ENCODE assay signal across 10 mouse cellular contexts in the genomic region with DNA sequence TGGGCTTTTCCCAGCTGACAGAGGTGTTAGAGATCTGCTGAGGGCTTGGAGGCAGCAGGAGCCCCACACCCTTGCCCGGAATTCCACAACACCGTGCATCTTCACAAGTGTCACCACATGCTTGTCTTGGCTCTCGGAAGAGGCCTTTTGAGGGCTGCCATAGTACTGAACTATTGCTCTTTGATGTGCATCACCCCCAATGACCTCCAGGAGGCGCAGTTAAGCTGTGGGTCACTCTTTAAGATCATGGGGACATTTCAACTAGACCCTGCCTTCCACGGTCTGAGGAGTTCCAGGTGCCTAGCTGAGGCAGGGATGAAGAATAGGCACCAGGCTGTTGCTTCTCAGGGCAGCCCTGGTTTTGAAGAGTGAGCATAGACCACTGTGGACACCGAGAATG. TPM values are rescaled to one million over a fixed set of nuclear protein-coding genes. Genes with fewer than 3 reads are reported as not detected.
DNase-seq lines count a peak whose midpoint lies in the region; ATAC-seq and TF ChIP-seq lines count a peak whose summit lies in the region.
"Had no signal": no experiment of that assay in that cellular context is flagged by ENCODE, and none has a peak within 500 bp of the region (broad histone marks: within the 10 kb centered on the region; RNA-seq: fewer than 3 reads in every experiment).

No protein-coding gene starts in this region.

- no peaks in the 10 kb centered on the region for H3K9me3 ChIP-seq in liver, embryonic 12.5 days (replicated peaks)
- no peaks in the 10 kb centered on the region for H3K9me3 ChIP-seq in neural tube, embryonic 11.5 days (ENCODE audit: control insufficient read depth, low read length)

- H3K27ac ChIP-seq in liver, adult 2 months (replicated peaks; ENCODE audit: insufficient read depth, low read depth, low read length), result no peak overlapping the region
- H3K27ac ChIP-seq in liver, embryonic 12.5 days, result no peak overlapping the region
- H3K27ac ChIP-seq in cortical plate, adult 2 months (ENCODE audit: insufficient read depth, low read length), result no peak overlapping the region
- H3K27ac ChIP-seq in neural tube, embryonic 11.5 days (ENCODE audit: low read depth, low read length), result no peak overlapping the region

- DNase-seq in cerebellum, postnatal 10 days, result peak; percentile 41 to 47
- DNase-seq in cerebellum, adult 11 months, result no peak
- DNase-seq in liver, adult 2 months (ENCODE audit: extremely low read depth, low read depth, low spot score), result no peak
- peak; percentile 22 for DNase-seq in neural tube, embryonic 11.5 days (ENCODE audit: low spot score)
- DNase-seq in right cerebral cortex, postnatal 14 days, result no peak
- no peak for DNase-seq in urinary bladder, postnatal 14 days (ENCODE audit: low spot score)

- 76% methylated on average over 6 of the region's 6 CpGs for WGBS in liver, adult 2 months
- 49% methylated on average over 6 of the region's 6 CpGs for WGBS in liver, embryonic 12.5 days (ENCODE audit: insufficient replicate concordance)
- 60% methylated on average over 6 of the region's 6 CpGs for WGBS in neural tube, embryonic 11.5 days

- no peak for TF ChIP-seq POLR2A in liver, adult 2 months (IDR thresholded peaks at IDR 0.05; ENCODE audit: extremely low read depth, insufficient read depth, low read length)
- TF ChIP-seq POLR2A in cortical plate, adult 2 months (IDR thresholded peaks at IDR 0.05; ENCODE audit: extremely low read depth, insufficient read depth, low read length), result no peak

- peaks cover 7% of the 10 kb centered on the region for H3K36me3 ChIP-seq in liver, adult 2 months (ENCODE audit: control insufficient read depth, insufficient read depth, low read length)
- peaks cover 41% of the 10 kb centered on the region for H3K36me3 ChIP-seq in liver, embryonic 12.5 days
- peaks cover 17% of the 10 kb centered on the region for H3K36me3 ChIP-seq in neural tube, embryonic 11.5 days (ENCODE audit: control insufficient read depth, insufficient read depth, low read length)

- H3K4me1 ChIP-seq in liver, adult 2 months (ENCODE audit: control insufficient read depth, insufficient read depth, low read length), result no peaks in the 10 kb centered on the region
- no peaks in the 10 kb centered on the region for H3K4me1 ChIP-seq in liver, embryonic 12.5 days
- H3K4me1 ChIP-seq in cortical plate, adult 2 months (ENCODE audit: control insufficient read depth, insufficient read depth, low read length), result no peaks in the 10 kb centered on the region
- H3K4me1 ChIP-seq in neural tube, embryonic 11.5 days (ENCODE audit: control insufficient read depth, insufficient read depth, low read length), result no peaks in the 10 kb centered on the region

- H3K27me3 ChIP-seq in liver, adult 2 months (ENCODE audit: control insufficient read depth, insufficient read depth, low read length), result no peaks in the 10 kb centered on the region
- no peaks in the 10 kb centered on the region for H3K27me3 ChIP-seq in liver, embryonic 12.5 days (replicated peaks)
- H3K27me3 ChIP-seq in neural tube, embryonic 11.5 days (ENCODE audit: control insufficient read depth, insufficient read depth, low read length), result no peaks in the 10 kb centered on the region
- H3K27me3 ChIP-seq: Patski had no signal

- no peak overlapping the region for H3K4me3 ChIP-seq in liver, adult 2 months (ENCODE audit: insufficient read depth, low read depth, low read length)
- no peak overlapping the region for H3K4me3 ChIP-seq in liver, embryonic 12.5 days
- no peak overlapping the region for H3K4me3 ChIP-seq in cortical plate, adult 2 months (ENCODE audit: insufficient read depth, low read length)
- H3K4me3 ChIP-seq in neural tube, embryonic 11.5 days (ENCODE audit: low read depth, low read length), result no peak overlapping the region
- H3K4me3 ChIP-seq: erythroblast, embryonic 14.5 days had no signal

- no peak overlapping the region for H3K9ac ChIP-seq in liver, adult 2 months (ENCODE audit: low read depth, low read length)
- no peak overlapping the region for H3K9ac ChIP-seq in liver, embryonic 12.5 days
- no peak overlapping the region for H3K9ac ChIP-seq in neural tube, embryonic 11.5 days (ENCODE audit: low read length)

- no peak overlapping the region for H3K4me2 ChIP-seq in liver, embryonic 12.5 days
- H3K4me2 ChIP-seq in neural tube, embryonic 11.5 days (ENCODE audit: low read depth), result no peak overlapping the region

- ATAC-seq in liver, embryonic 12.5 days, result no peak
- no peak for ATAC-seq in neural tube, embryonic 11.5 days (ENCODE audit: insufficient read depth, low FRiP score, low TSS enrichment)
- ATAC-seq: Patski had no signal

- TF ChIP-seq CTCF in liver, adult 2 months (IDR thresholded peaks at IDR 0.05; ENCODE audit: low read depth, low read length), result peak; percentile 56; the same call in 1 of the 2 replicates
- peak; percentile 37 for TF ChIP-seq CTCF in cortical plate, adult 2 months (IDR thresholded peaks at IDR 0.05; ENCODE audit: extremely low read depth, insufficient read depth, low read length)

- H3K79me2 ChIP-seq in liver, adult 2 months (ENCODE audit: control insufficient read depth, insufficient read depth, low read length), result no peaks in the 10 kb centered on the region

RNA-seq across cellular contexts. Expression of a gene that starts 1.2 kb away (rescaled TPM):
- 0.18 and 0.47 TPM in 2 replicates for total RNA-seq in liver, adult 2 months (2014; rRNA removed)
- 0.20 and 0.53 TPM in 2 replicates for polyA plus RNA-seq in liver, adult 2 months (2012; rRNA removed)
- 0.36 and 0.51 TPM in 2 replicates for polyA plus RNA-seq in liver, embryonic 12.5 days (2016; fragmentation: Nextera tagmentation; extraction: Ambion mirVana)
- 0.21 and 0.26 TPM in 2 replicates for polyA plus RNA-seq in cortical plate, adult 2 months (2012; rRNA removed)
- 0.13 and 0.55 TPM in 2 replicates for polyA plus RNA-seq in neural tube, embryonic 11.5 days (2014; fragmentation: Nextera tagmentation; extraction: Ambion mirVana)
- polyA plus RNA-seq: Patski had no signal

RNA-seq across cellular contexts. Expression of a gene that starts 15.2 kb away (rescaled TPM):
- total RNA-seq in liver, adult 2 months (2014; rRNA removed), result 21.9 and 28.0 TPM in 2 replicates
- 33.7 and 40.5 TPM in 2 replicates for polyA plus RNA-seq in liver, adult 2 months (2012; rRNA removed)
- polyA plus RNA-seq in liver, embryonic 12.5 days (2016; fragmentation: Nextera tagmentation; extraction: Ambion mirVana), result 12.5 and 12.6 TPM in 2 replicates
- 40.0 and 42.0 TPM in 2 replicates for polyA plus RNA-seq in cortical plate, adult 2 months (2012; rRNA removed)
- 39.2 and 43.4 TPM in 2 replicates for polyA plus RNA-seq in neural tube, embryonic 11.5 days (2014; fragmentation: Nextera tagmentation; extraction: Ambion mirVana)

RNA-seq across cellular contexts. Expression of a gene that starts 38.8 kb away (rescaled TPM):
- 21.6 and 35.6 TPM in 2 replicates for total RNA-seq in liver, adult 2 months (2014; rRNA removed)
- 107 and 127 TPM in 2 replicates for polyA plus RNA-seq in liver, adult 2 months (2012; rRNA removed)
- 22.1 and 22.3 TPM in 2 replicates for polyA plus RNA-seq in liver, embryonic 12.5 days (2016; fragmentation: Nextera tagmentation; extraction: Ambion mirVana)
- polyA plus RNA-seq in cortical plate, adult 2 months (2012; rRNA removed), result 38.5 and 41.1 TPM in 2 replicates
- 22.3 and 25.6 TPM in 2 replicates for polyA plus RNA-seq in neural tube, embryonic 11.5 days (2014; fragmentation: Nextera tagmentation; extraction: Ambion mirVana)

RNA-seq across cellular contexts. Expression of a gene that starts 42.6 kb away (rescaled TPM):
- 11.9 and 13.9 TPM in 2 replicates for total RNA-seq in liver, adult 2 months (2014; rRNA removed)
- polyA plus RNA-seq in liver, adult 2 months (2012; rRNA removed), result 20.6 and 33.0 TPM in 2 replicates
- 7.2 and 7.7 TPM in 2 replicates for polyA plus RNA-seq in liver, embryonic 12.5 days (2016; fragmentation: Nextera tagmentation; extraction: Ambion mirVana)
- 52.9 and 55.3 TPM in 2 replicates for polyA plus RNA-seq in cortical plate, adult 2 months (2012; rRNA removed)
- 8.6 and 9.4 TPM in 2 replicates for polyA plus RNA-seq in neural tube, embryonic 11.5 days (2014; fragmentation: Nextera tagmentation; extraction: Ambion mirVana)

RNA-seq across cellular contexts. Expression of a gene that starts 46.7 kb away (rescaled TPM):
- 0.07 and 0.09 TPM in 2 replicates for total RNA-seq in liver, adult 2 months (2014; rRNA removed)
- not detected in 2 replicates for polyA plus RNA-seq in liver, adult 2 months (2012; rRNA removed)
- 0.04 and 0.11 TPM in 2 replicates for polyA plus RNA-seq in liver, embryonic 12.5 days (2016; fragmentation: Nextera tagmentation; extraction: Ambion mirVana)
- 0.23 and 0.25 TPM in 2 replicates for polyA plus RNA-seq in cortical plate, adult 2 months (2012; rRNA removed)
- 0.23 and 0.62 TPM in 2 replicates for polyA plus RNA-seq in neural tube, embryonic 11.5 days (2014; fragmentation: Nextera tagmentation; extraction: Ambion mirVana)
- polyA plus RNA-seq: erythroblast, embryonic 14.5 days had no signal

Comparison
In these comparisons a context has a peak if more than half of its experiments do, and no peak if none do; other contexts are left out.
1. DNase-seq: peak in cerebellum, postnatal 10 days (2 of 2) and neural tube, embryonic 11.5 days (single experiment); none in cerebellum, adult 11 months (single experiment), liver, adult 2 months (single experiment), right cerebral cortex, postnatal 14 days (single experiment) and urinary bladder, postnatal 14 days (single experiment).